Mouse (Mus musculus): ENCODE data around the gene Map2k6. TPM values are rescaled to one million over a fixed set of nuclear protein-coding genes. Genes with fewer than 3 reads are reported as not detected.

Map2k6 gene
- polyA plus RNA-seq, 1 experiment from 2014 or later = 44.7 TPM

DNA sequence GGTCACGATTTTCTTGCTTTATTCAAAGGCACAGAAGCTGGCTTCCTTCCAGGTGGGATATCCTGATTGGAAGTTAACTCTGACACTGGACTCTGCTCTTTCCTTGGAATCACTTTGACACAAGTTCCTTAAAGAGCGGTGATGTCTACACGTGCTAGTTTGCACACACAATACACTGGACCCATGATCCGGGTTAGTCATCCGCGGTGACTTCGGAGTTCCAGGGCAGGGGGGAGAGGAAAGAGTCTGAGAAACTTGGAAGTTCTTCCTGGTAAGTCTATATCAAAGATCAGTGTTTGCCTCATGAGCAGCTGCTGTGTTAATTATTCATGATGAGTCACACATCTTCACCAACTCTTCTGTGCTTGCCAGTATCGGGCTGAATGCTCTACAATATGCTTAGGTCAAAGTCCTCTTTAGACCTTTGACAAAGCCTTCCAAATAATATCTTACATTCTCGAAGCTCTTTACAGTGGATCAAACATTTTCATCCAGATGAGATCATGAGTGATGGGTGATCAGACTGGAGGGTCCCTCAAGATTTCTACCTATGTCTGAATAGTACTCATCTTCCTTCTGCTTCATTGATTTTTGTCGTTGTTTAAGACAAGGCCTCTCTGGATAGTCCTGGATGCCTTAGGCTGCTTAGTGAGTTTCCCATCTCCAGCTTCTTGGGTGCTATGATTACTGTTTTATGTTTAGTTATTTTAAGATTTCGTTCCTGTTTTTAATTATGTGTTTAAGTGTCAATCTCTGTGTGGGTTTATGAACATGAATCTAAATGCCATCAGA, 145.7 kb downstream of the Map2k6 start:
- ATAC-seq = no peak
- H3K9ac ChIP-seq = no peak overlapping the region

DNA sequence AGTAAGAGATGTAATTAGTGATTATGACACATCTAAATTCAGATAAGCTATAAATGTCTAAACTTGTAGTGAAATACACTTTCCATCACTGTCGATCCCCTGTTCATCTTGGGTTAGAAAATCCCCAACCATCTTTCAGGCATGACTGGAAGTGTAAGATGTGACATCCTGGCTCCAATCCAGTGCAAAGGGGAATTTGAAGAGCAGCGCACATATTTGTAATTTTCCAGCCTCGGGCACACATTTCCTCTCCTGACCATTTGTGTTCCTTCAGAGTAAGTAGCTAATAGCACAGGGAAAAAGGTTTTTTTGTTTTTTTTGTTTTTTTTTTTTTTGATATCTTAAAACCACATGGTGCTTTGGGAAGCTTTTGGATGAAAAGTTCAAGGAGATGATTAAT, 146.5 kb downstream of the Map2k6 start:
- H3K4me1 ChIP-seq = no peaks in the 10 kb centered on the region
- no peak for ATAC-seq
- H3K9me3 ChIP-seq (replicated peaks) = no peaks in the 10 kb centered on the region; the same call in 1 of the 2 replicates
- H3K27ac ChIP-seq = no peak overlapping the region
- WGBS = 92% methylated on average over 3 of the region's 3 CpGs
- no peak overlapping the region for H3K4me3 ChIP-seq
- no peaks in the 10 kb centered on the region for H3K36me3 ChIP-seq (ENCODE audit: poor library complexity, severe bottlenecking)
- H3K4me2 ChIP-seq = no peak overlapping the region
- H3K9ac ChIP-seq = no peak overlapping the region
- H3K27me3 ChIP-seq = no peaks in the 10 kb centered on the region

More for the DNA sequence above, 145.7 kb downstream of the Map2k6 start:
- Histone ChIP-seq H3K27me3 (no peaks in the 10 kb centered on the region), H3K9me3 (replicated peaks) (no peaks in the 10 kb centered on the region; the same call in 1 of the 2 replicates), H3K4me2 (no peak overlapping the region), H3K27ac (no peak overlapping the region), H3K4me3 (no peak overlapping the region), H3K4me1 (no peaks in the 10 kb centered on the region), H3K36me3 (ENCODE audit: poor library complexity, severe bottlenecking) (no peaks in the 10 kb centered on the region)
- WGBS = 93% methylated on average over 11 of the region's 11 CpGs

GRCm38 (mm10) chr11:110551471-110551967, 152.6 kb downstream of the Map2k6 start:
- Histone ChIP-seq H3K27me3 (no peaks in the 10 kb centered on the region), H3K4me2 (no peak overlapping the region), H3K4me3 (no peak overlapping the region), H3K27ac (no peak overlapping the region), H3K4me1 (no peaks in the 10 kb centered on the region), H3K9ac (no peak overlapping the region), H3K36me3 (ENCODE audit: poor library complexity, severe bottlenecking) (no peaks in the 10 kb centered on the region), H3K9me3 (replicated peaks) (no peaks in the 10 kb centered on the region)
- no peak for ATAC-seq
- WGBS = 87% methylated on average over 12 of the region's 12 CpGs

- Histone ChIP-seq H3K4me3 (no peak overlapping the region), H3K4me2 (no peak overlapping the region), H3K4me1 (no peaks in the 10 kb centered on the region), H3K9ac (no peak overlapping the region), H3K36me3 (ENCODE audit: poor library complexity, severe bottlenecking) (no peaks in the 10 kb centered on the region), H3K27ac (no peak overlapping the region), H3K27me3 (no peaks in the 10 kb centered on the region), H3K9me3 (replicated peaks) (no peaks in the 10 kb centered on the region)
- 92% methylated on average over 12 of the region's 12 CpGs for WGBS
- ATAC-seq = no peak
Observed at GRCm38 (mm10) chr11:110562320-110563081, 163.6 kb downstream of the Map2k6 start.

- no peak overlapping the region for H3K4me2 ChIP-seq
- no peaks in the 10 kb centered on the region for H3K36me3 ChIP-seq (ENCODE audit: poor library complexity, severe bottlenecking)
- ATAC-seq = no peak
- WGBS = 71% methylated on average over 12 of the region's 12 CpGs
- no peak overlapping the region for H3K4me3 ChIP-seq
- H3K4me1 ChIP-seq = no peaks in the 10 kb centered on the region
- H3K27me3 ChIP-seq = no peaks in the 10 kb centered on the region
- H3K9ac ChIP-seq = no peak overlapping the region
- no peak overlapping the region for H3K27ac ChIP-seq
- no peaks in the 10 kb centered on the region for H3K9me3 ChIP-seq (replicated peaks)
Observed at GRCm38 (mm10) chr11:110563272-110563671, 164.3 kb downstream of the Map2k6 start.

- no peak overlapping the region for H3K9ac ChIP-seq
- no peaks in the 10 kb centered on the region for H3K36me3 ChIP-seq (ENCODE audit: poor library complexity, severe bottlenecking)
- no peak overlapping the region for H3K4me2 ChIP-seq
- no peak for ATAC-seq
- H3K27ac ChIP-seq = no peak overlapping the region
- H3K27me3 ChIP-seq = no peaks in the 10 kb centered on the region
- no peaks in the 10 kb centered on the region for H3K4me1 ChIP-seq
- no peaks in the 10 kb centered on the region for H3K9me3 ChIP-seq (replicated peaks)
- no peak overlapping the region for H3K4me3 ChIP-seq
- 91% methylated on average over 10 of the region's 10 CpGs for WGBS
Observed at GRCm38 (mm10) chr11:110563801-110564200, 164.9 kb downstream of the Map2k6 start.

- ATAC-seq = no peak
- Histone ChIP-seq H3K36me3 (ENCODE audit: poor library complexity, severe bottlenecking) (no peaks in the 10 kb centered on the region), H3K27ac (no peak overlapping the region), H3K4me3 (no peak overlapping the region), H3K4me2 (no peak overlapping the region), H3K9me3 (replicated peaks) (no peaks in the 10 kb centered on the region), H3K27me3 (no peaks in the 10 kb centered on the region), H3K4me1 (no peaks in the 10 kb centered on the region), H3K9ac (no peak overlapping the region)
- WGBS = 87% methylated on average over 7 of the region's 7 CpGs
Observed at GRCm38 (mm10) chr11:110566307-110566706, 167.4 kb downstream of the Map2k6 start.

DNA sequence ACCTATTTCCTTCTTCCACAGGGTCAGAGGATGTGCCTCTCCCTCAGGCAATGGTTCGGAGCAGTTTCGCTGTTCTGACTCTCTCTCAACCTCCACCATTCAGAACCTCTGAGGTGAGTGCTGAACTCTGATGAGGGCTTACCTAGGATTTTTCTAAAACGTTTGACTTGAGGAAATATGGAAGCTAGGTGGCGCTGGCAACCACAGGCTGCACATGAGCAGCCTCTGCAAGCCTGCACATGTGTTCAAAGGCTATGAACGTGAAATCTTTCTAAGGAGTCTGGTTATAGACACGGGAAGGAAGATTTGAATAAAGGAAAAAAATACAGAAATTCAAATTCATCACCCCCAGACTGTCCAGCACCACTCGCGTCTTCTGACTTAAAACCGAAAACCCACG, 173.6 kb downstream of the Map2k6 start:
- Histone ChIP-seq H3K4me1 (no peaks in the 10 kb centered on the region), H3K9me3 (replicated peaks) (no peaks in the 10 kb centered on the region), H3K27ac (no peak overlapping the region), H3K36me3 (ENCODE audit: poor library complexity, severe bottlenecking) (no peaks in the 10 kb centered on the region), H3K4me2 (no peak overlapping the region), H3K9ac (no peak overlapping the region), H3K27me3 (no peaks in the 10 kb centered on the region), H3K4me3 (no peak overlapping the region)
- ATAC-seq = peak; percentile 65
- WGBS = 54% methylated on average over 10 of the region's 10 CpGs

Other genes starting within 250 kb of the Map2k6 start
- 1.2 and 1.7 TPM in 2 replicates for gene Abca9, start 230.9 kb upstream of the Map2k6 start, polyA plus RNA-seq (2015; fragmentation: Nextera tagmentation; extraction: Ambion mirVana)
- 0.04 and 0.08 TPM in 2 replicates for gene Abca6, start 147.3 kb upstream of the Map2k6 start, polyA plus RNA-seq (2015; fragmentation: Nextera tagmentation; extraction: Ambion mirVana)
- gene Abca5, start 61.4 kb upstream of the Map2k6 start, polyA plus RNA-seq (2015; fragmentation: Nextera tagmentation; extraction: Ambion mirVana) = 4.8 and 5.7 TPM in 2 replicates

Data from forebrain, embryonic 13.5 days (tissue).